Mouse (Mus musculus) neural tube, embryonic 14.5 days (tissue): ENCODE measurements around the gene Mkrn2os. TPM values are rescaled to one million over a fixed set of nuclear protein-coding genes. Genes with fewer than 3 reads are reported as not detected.
A peak's percentile ranks its signal among the peaks of the same experiment; 100 is the strongest.

Experiments
- ATAC-seq: fragments of 200-750 bp; cut with Nextera tagmentation; 2 replicates; pipeline ENCODE4 v1.8.0; 2017; ENCODE audit warnings: low read depth, mild to moderate bottlenecking, moderate TSS enrichment, moderate library complexity
- H3K27ac ChIP-seq: fragments of 300-500 bp; sonication (generic); 2 replicates; pipeline ENCODE4 v1.5.1; 2014; ENCODE audit warnings: low read depth, mild to moderate bottlenecking, control low read depth, low read length, moderate library complexity, mixed read lengths
- H3K27me3 ChIP-seq: fragments of 300-500 bp; sonication (generic); 2 replicates; pipeline ENCODE4 v1.6.1; 2014; ENCODE audit warnings: low read length; ENCODE audit not compliant: control insufficient read depth, insufficient read depth
- H3K36me3 ChIP-seq: fragments of 300-500 bp; sonication (generic); 2 replicates; pipeline ENCODE4 v1.6.1; 2014; ENCODE audit warnings: low read length, mixed read lengths; ENCODE audit not compliant: control insufficient read depth, insufficient read depth
- H3K4me1 ChIP-seq: fragments of 300-500 bp; sonication (generic); 2 replicates; pipeline ENCODE4 v1.6.1; 2014; ENCODE audit warnings: low read length; ENCODE audit not compliant: control insufficient read depth, insufficient read depth
- H3K4me2 ChIP-seq: fragments of 300-500 bp; sonication (generic); 2 replicates; pipeline ENCODE4 v1.6.1; 2014; ENCODE audit warnings: mild to moderate bottlenecking, low read depth, low read length, control low read depth
- H3K4me3 ChIP-seq: fragments of 300-500 bp; sonication (generic); 2 replicates; pipeline ENCODE4 v1.5.1; 2014; ENCODE audit warnings: low read depth, low read length, control low read depth, mixed read lengths
- H3K9ac ChIP-seq: fragments of 300-500 bp; sonication (generic); replicated peaks from 2 replicates; pipeline ENCODE4 v1.6.1; 2014; ENCODE audit warnings: low read depth, mild to moderate bottlenecking, control low read depth, low read length, mixed read lengths
- H3K9me3 ChIP-seq: fragments of 300-500 bp; sonication (generic); 2 replicates; pipeline ENCODE4 v1.6.1; 2016; ENCODE audit warnings: low read length; ENCODE audit not compliant: control insufficient read depth
- WGBS: fragments of 180-500 bp; shearing (Covaris S2); extraction: QIAGEN DNeasy Blood & Tissue Kit; methylation state at CpG from one replicate; pipeline ENCODE4 v1.1.7; 2014; 5-methylcytosine and 5-hydroxymethylcytosine counted together
- polyA plus RNA-seq: library from polyadenylated mRNA; unstranded; fragments of >200 nt; fragmentation: Nextera tagmentation; extraction: Ambion mirVana; gene quantifications from 2 replicates; pipeline ENCODE4 v1.2.1, GENCODE M21; 2014

The Mkrn2os gene
- polyA plus RNA-seq, 1 experiment from 2014 or later = 0.63 TPM

DNA sequence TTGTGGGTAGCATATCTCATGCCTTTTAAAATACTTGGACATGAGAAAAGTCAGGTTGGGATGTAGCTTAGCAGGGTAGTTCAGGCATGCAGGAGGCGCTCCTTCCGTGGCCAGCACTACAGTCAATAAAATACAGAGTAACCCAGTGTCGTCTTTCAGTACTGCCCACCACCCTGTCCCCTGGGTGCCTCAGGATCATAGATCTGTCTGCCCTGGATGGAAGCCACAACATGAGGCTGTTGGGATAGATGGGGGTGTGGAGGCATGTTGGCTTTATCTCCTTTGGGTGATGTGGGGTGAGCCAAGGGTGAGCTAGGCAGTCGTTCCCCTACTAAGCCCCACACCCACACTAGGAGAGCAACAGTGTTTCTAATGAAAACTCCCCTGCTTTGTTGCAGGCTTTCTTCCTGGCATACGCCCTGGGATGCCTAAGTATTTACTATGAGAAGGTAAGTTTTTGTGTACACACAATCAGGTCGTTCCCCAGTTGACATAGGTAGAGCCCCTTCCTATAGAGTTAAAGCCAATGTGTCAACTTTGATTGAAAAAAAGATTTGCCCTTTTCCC lies 26.8 kb downstream of the Mkrn2os start:
- H3K4me3 ChIP-seq = no peak overlapping the region
- peaks cover 37% of the 10 kb centered on the region for H3K36me3 ChIP-seq

DNA sequence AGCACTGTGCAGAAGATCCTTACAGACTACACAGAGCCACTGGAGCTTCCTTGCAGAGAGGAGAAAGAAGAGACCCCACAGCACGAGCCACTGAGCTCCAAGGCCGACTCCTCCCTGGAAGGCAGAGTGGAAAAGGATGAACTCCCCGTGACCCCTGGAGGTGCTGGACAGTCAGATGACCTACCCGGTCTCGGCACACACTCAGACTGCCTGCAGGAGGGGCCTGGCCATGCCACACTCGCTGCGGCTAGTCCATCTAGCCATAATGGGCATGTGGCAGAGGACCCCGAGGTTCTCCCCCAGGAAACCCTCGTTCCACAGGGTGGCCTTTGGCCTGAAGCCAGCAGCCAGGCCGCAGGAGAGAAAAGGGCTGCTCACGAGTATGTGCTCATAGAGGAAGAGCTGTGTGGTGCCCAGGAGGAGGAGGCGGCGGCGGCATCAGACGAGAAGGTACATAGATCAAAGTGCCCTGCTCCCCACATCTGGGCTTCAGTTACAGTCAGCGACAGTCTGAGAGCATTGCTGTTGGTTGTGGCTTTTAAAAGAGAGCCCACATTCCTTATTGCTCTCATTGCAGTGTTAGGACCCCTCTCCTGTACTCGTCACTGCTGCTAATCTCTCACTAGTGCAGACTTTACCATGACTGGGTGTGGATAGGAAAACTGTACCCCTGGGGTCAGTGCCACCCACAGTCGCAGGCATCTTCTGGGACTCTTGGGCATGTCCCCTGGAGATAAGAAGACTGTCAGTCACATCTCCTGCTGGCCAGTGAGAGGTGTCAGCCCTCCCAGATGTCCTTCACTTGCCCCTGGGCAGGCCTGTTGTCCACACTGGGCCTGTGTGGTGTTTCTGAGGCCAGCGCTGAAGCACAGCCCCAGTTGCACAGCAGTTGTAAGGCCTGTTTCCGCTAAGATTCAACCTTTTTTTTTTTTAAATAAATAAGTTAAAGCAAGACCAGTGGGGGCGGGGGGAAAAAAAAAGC lies 32.4 kb downstream of the Mkrn2os start:
- H3K9ac ChIP-seq = no peak overlapping the region
- H3K27me3 ChIP-seq = no peaks in the 10 kb centered on the region
- ATAC-seq = no peak
- H3K9me3 ChIP-seq = no peaks in the 10 kb centered on the region
- 77% methylated on average over 21 of the region's 21 CpGs for WGBS
- H3K36me3 ChIP-seq = peaks cover 25% of the 10 kb centered on the region
- H3K4me3 ChIP-seq = no peak overlapping the region
- H3K4me2 ChIP-seq = no peak overlapping the region
- H3K27ac ChIP-seq = no peak overlapping the region
- H3K4me1 ChIP-seq = no peaks in the 10 kb centered on the region

More for the DNA sequence above, 26.8 kb downstream of the Mkrn2os start:
- ATAC-seq = no peak
- H3K9ac ChIP-seq = no peak overlapping the region
- H3K4me2 ChIP-seq = no peak overlapping the region
- WGBS = 91% methylated on average over 6 of the region's 6 CpGs
- no peaks in the 10 kb centered on the region for H3K27me3 ChIP-seq
- H3K9me3 ChIP-seq = no peaks in the 10 kb centered on the region
- H3K4me1 ChIP-seq = no peaks in the 10 kb centered on the region
- no peak overlapping the region for H3K27ac ChIP-seq

DNA sequence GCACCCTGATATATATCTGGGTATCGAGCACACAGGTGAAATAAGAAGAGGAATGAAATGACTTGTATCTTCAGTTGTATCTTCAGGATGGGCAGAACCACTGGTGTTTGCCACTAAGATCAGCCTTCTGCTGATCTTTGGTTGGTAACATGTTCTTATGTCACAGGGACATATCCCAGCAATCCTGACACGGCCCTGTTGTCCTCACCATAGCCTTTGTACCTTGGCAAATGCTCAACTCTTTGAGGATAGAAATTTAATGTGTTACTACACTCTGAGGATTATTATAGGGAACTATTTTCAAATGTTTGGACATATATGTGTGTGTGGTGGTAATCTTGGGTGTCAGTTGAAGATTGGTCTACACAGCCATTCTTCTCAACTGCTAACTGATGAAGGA lies 34.2 kb downstream of the Mkrn2os start:
- no peak for ATAC-seq
- 95% methylated on average over 2 of the region's 2 CpGs for WGBS

DNA sequence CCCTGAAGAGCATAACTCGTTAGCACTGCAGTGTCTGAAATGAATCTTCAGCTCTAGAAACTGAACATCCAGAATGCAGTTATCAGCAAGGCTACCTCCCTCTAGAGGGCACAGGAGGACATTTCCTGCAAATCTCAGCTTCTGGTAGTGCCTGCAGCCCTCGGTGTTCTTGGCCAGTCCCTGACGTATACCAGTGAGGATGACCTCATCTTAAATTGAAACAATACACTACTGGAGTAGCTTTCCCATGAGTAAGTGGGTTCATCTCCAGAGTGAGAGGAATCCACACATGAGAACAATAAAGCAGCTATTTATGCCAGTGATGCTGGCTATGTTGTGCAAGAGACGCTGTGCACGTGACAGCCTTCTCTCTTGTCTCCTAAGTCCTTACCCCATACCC lies 36.9 kb downstream of the Mkrn2os start:
- H3K9ac ChIP-seq = no peak overlapping the region
- no peaks in the 10 kb centered on the region for H3K4me1 ChIP-seq
- 84% methylated on average over 5 of the region's 5 CpGs for WGBS
- H3K27me3 ChIP-seq = no peaks in the 10 kb centered on the region
- no peak overlapping the region for H3K4me2 ChIP-seq
- H3K9me3 ChIP-seq = no peaks in the 10 kb centered on the region
- no peak overlapping the region for H3K27ac ChIP-seq
- peaks cover 15% of the 10 kb centered on the region for H3K36me3 ChIP-seq
- no peak for ATAC-seq
- no peak overlapping the region for H3K4me3 ChIP-seq

More for the DNA sequence above, 34.2 kb downstream of the Mkrn2os start:
- no peaks in the 10 kb centered on the region for H3K4me1 ChIP-seq
- no peak overlapping the region for H3K4me2 ChIP-seq
- H3K9ac ChIP-seq = no peak overlapping the region
- H3K9me3 ChIP-seq = no peaks in the 10 kb centered on the region
- no peaks in the 10 kb centered on the region for H3K27me3 ChIP-seq
- no peak overlapping the region for H3K27ac ChIP-seq
- no peak overlapping the region for H3K4me3 ChIP-seq
- peaks cover 19% of the 10 kb centered on the region for H3K36me3 ChIP-seq

DNA sequence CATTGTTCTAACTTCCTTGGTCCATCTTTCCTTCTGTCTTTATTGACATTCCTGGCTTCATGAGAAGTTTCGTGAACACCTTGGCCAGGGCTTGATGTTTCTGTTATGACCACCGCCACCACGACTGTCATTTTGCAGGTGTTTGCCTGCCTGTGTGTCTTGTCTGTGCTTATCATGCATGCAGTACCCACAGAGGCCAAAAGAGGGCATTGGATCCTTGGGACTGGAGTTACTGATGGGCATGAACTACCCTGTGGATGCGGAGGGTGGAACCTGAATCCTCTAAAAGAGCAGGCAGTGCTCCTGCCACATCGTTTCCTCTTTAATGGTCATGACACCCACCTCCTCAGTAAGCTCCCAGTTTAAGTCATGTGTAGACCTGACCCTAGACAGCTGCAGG lies 46.1 kb downstream of the Mkrn2os start:
- H3K9ac ChIP-seq = no peak overlapping the region
- no peaks in the 10 kb centered on the region for H3K27me3 ChIP-seq
- H3K4me2 ChIP-seq = no peak overlapping the region
- H3K4me3 ChIP-seq = no peak overlapping the region
- 88% methylated on average over 5 of the region's 5 CpGs for WGBS
- H3K9me3 ChIP-seq = no peaks in the 10 kb centered on the region
- no peak for ATAC-seq
- H3K27ac ChIP-seq = no peak overlapping the region
- H3K36me3 ChIP-seq = peaks cover 23% of the 10 kb centered on the region; the same call in 1 of the 2 replicates
- H3K4me1 ChIP-seq = peaks cover 6% of the 10 kb centered on the region; the same call in 1 of the 2 replicates

DNA sequence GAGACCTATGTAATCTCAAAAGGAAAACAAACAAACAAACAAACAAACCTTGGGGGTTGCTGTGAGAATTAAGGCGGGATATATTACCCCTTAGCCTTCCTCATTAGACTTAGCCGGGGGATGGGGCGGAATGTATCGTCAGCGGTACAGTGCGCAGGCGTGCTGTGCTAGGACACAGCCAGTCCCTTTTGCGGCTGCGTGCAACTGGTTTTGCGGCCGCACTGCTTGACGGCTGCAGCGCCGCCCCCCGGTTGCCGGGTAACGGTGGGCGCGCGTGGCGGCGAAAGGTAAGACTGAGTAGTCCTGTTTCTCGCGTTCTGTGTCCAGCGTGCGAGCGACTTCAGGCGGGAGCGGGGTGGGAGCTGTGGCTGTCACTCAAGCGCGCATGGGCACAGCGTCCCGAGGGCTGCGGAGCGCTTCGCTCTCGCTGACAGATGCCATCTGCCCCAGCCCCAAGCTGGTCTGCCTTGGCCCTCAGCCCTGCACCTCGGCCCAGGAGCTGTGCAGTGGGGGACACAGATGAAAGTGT lies 47.9 kb downstream of the Mkrn2os start, which contains the start of gene Tsen2:
TSS of gene Tsen2 (plus strand) at position 223 of the 529 bp plus-strand sequence.
- peak within 1 kb of the TSS; percentile 65 for H3K4me3 ChIP-seq
- H3K27me3 ChIP-seq = no peaks in the 10 kb centered on the region
- H3K36me3 ChIP-seq = peaks cover 15% of the 10 kb centered on the region; the same call in 1 of the 2 replicates
- peak; percentile 95 for ATAC-seq
- H3K9me3 ChIP-seq = no peaks in the 10 kb centered on the region
- peak within 1 kb of the TSS; percentile 77 for H3K4me2 ChIP-seq
- 0% methylated on average over 36 of the region's 38 CpGs for WGBS
- peak within 1 kb of the TSS; percentile 76 for H3K9ac ChIP-seq
- H3K27ac ChIP-seq = peak within 1 kb of the TSS; percentile 83
- H3K4me1 ChIP-seq = peaks cover 6% of the 10 kb centered on the region; the same call in 1 of the 2 replicates

GRCm38 (mm10) chr6:115542341-115542740 lies 50.0 kb downstream of the Mkrn2os start:
- Histone ChIP-seq H3K36me3 (no peaks in the 10 kb centered on the region), H3K9ac (no peak overlapping the region), H3K4me2 (no peak overlapping the region), H3K9me3 (no peaks in the 10 kb centered on the region), H3K27ac (no peak overlapping the region), H3K27me3 (no peaks in the 10 kb centered on the region), H3K4me1 (peaks cover 6% of the 10 kb centered on the region; the same call in 1 of the 2 replicates), H3K4me3 (no peak overlapping the region)
- 79% methylated on average over 3 of the region's 3 CpGs for WGBS
- no peak for ATAC-seq

GRCm38 (mm10) chr6:115541676-115542275 lies 50.6 kb downstream of the Mkrn2os start:
- H3K9ac ChIP-seq = no peak overlapping the region
- peaks cover 6% of the 10 kb centered on the region; the same call in 1 of the 2 replicates for H3K4me1 ChIP-seq
- ATAC-seq = no peak
- H3K4me2 ChIP-seq = no peak overlapping the region
- WGBS = 58% methylated on average over 6 of the region's 6 CpGs
- H3K4me3 ChIP-seq = no peak overlapping the region
- no peaks in the 10 kb centered on the region for H3K9me3 ChIP-seq
- no peaks in the 10 kb centered on the region for H3K27me3 ChIP-seq
- no peaks in the 10 kb centered on the region for H3K36me3 ChIP-seq
- no peak overlapping the region for H3K27ac ChIP-seq
